Mouse (Mus musculus): Measurements from ENCODE around the gene Zfp629.
"Not testable (repeated sequence)": the region's sequence is repeated elsewhere in the genome, so short reads cannot be mapped to it uniquely, and the experiment has no call there.

Gene Zfp629

GRCm38 (mm10) chr7:127614891-127615843 is at the start of gene Zfp629:
Gene Zfp629 (minus strand): TSS chr7:127615797.
- DNase-seq, result peak; percentile 95

- DNase-seq, result no peak
Observed at GRCm38 (mm10) chr7:127662926-127663325, 47.3 kb upstream of the Zfp629 start.

- no peak for DNase-seq
Observed at GRCm38 (mm10) chr7:127661833-127662232, 46.2 kb upstream of the Zfp629 start.

- DNase-seq, result no peak
Observed at GRCm38 (mm10) chr7:127660882-127661281, 45.3 kb upstream of the Zfp629 start.

- peak; percentile 72 for DNase-seq
Observed at GRCm38 (mm10) chr7:127656946-127657345, 41.3 kb upstream of the Zfp629 start.

- peak; percentile 31 for DNase-seq
Observed at GRCm38 (mm10) chr7:127654318-127654717, 38.7 kb upstream of the Zfp629 start.

GRCm38 (mm10) chr7:127652050-127652449 is 36.5 kb upstream of the Zfp629 start:
- no peak for DNase-seq

GRCm38 (mm10) chr7:127651624-127652023 is 36.0 kb upstream of the Zfp629 start:
- DNase-seq, result no peak

GRCm38 (mm10) chr7:127649206-127649605 is 33.6 kb upstream of the Zfp629 start:
- DNase-seq, result no peak

- DNase-seq, result no peak
Observed at GRCm38 (mm10) chr7:127648516-127649201, 33.1 kb upstream of the Zfp629 start.

- DNase-seq, result not testable (repeated sequence)
Observed at GRCm38 (mm10) chr7:127647576-127647975, 32.0 kb upstream of the Zfp629 start.

- DNase-seq, result no peak
Observed at GRCm38 (mm10) chr7:127646363-127646762, 30.8 kb upstream of the Zfp629 start.

- DNase-seq, result no peak
Observed at GRCm38 (mm10) chr7:127642254-127642653, 26.7 kb upstream of the Zfp629 start.

GRCm38 (mm10) chr7:127641260-127641659 is 25.7 kb upstream of the Zfp629 start:
- no peak for DNase-seq

- peak; percentile 88 for DNase-seq
Observed at GRCm38 (mm10) chr7:127636963-127637362, 21.4 kb upstream of the Zfp629 start.

- no peak for DNase-seq
Observed at GRCm38 (mm10) chr7:127631416-127631815, 15.8 kb upstream of the Zfp629 start.

GRCm38 (mm10) chr7:127628646-127629045 is 13.0 kb upstream of the Zfp629 start:
- no peak for DNase-seq

- DNase-seq, result no peak
Observed at GRCm38 (mm10) chr7:127626471-127626870, 10.9 kb upstream of the Zfp629 start.

GRCm38 (mm10) chr7:127626039-127626438 is 10.4 kb upstream of the Zfp629 start:
- no peak for DNase-seq

GRCm38 (mm10) chr7:127618402-127618801 is 2.8 kb upstream of the Zfp629 start:
- not testable (repeated sequence) for DNase-seq

- DNase-seq, result peak; percentile 76
Observed at GRCm38 (mm10) chr7:127617962-127618361, 2.4 kb upstream of the Zfp629 start.

GRCm38 (mm10) chr7:127616881-127617280 is 1.3 kb upstream of the Zfp629 start:
- DNase-seq, result no peak

GRCm38 (mm10) chr7:127616336-127616735 is 739 bp upstream of the Zfp629 start:
- peak; percentile 6 for DNase-seq

GRCm38 (mm10) chr7:127614511-127614890 is 1.1 kb downstream of the Zfp629 start:
- peak; percentile 57 for DNase-seq
